Mouse (Mus musculus): ENCODE measurements around the gene Lrrc20. TPM values are rescaled to one million over a fixed set of nuclear protein-coding genes. Genes with fewer than 3 reads are reported as not detected.

Lrrc20 gene
- total RNA-seq, 2 experiments from 2014 or later, result 17.6 to 18.2 TPM

DNA sequence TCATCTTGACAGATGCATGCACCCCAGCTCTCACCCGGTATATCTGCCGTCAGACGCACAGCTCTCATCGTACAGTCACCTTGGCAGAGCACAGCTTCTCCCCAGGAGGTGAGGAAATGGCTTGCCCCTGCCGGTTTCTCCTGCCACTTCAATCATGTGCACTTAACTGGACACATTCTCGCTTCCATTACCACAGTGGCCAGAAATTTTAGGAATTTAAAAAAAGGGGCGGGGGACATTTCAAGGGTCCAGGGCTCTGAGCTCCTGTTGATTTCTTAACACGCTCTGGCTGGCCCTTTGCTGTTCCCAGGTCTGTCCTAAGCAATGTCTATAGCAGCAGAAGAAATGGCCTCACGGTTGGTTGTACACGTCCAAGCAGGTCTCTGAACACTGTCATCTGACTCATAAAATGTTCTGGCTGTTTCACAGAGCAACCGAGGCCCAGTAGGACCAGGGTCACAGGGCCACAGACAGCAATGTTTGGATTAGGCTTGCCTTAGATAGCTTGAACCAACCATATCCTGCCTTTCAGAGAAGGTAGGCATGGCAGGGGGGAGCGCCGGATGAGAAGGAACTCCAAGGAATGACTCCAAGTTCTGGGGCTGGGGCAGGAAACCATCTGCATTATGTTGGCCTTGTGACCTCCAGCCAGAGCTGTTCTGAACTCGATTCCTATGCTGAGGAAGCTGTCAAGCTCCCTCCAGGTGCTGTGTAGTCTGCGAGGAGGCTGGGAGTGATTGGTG lies 151.8 kb downstream of the Lrrc20 start:
- no peak for TF ChIP-seq CTCF (IDR thresholded peaks at IDR 0.05)
- H3K27ac ChIP-seq, result no peak overlapping the region
- intact Hi-C loops (cut with DNase I), result no loop called here
- H3K4me3 ChIP-seq, result no peak overlapping the region
- DNase-seq (ENCODE audit: extremely low spot score in 1 of 2, low spot score in 2 of 2), result no peak

GRCm38 (mm10) chr10:61627938-61628250 lies 152.3 kb downstream of the Lrrc20 start:
- DNase-seq (ENCODE audit: extremely low spot score in 1 of 2, low spot score in 2 of 2), result no peak
- intact Hi-C loops (cut with DNase I), result no loop called here
- Histone ChIP-seq H3K27ac (no peak overlapping the region), H3K4me3 (no peak overlapping the region)
- no peak for TF ChIP-seq CTCF (IDR thresholded peaks at IDR 0.05)

Other genes starting within 250 kb of the Lrrc20 start
- under 1 TPM; 0.20 to 0.30 TPM for gene Adamts14, start 202.4 kb upstream of the Lrrc20 start, total RNA-seq (2021)
- gene Prf1, start 178.0 kb upstream of the Lrrc20 start, total RNA-seq (2021), result not detected
- gene Pald1, start 92.3 kb upstream of the Lrrc20 start, total RNA-seq (2021), result 1 to 10 TPM; 8.1 to 8.3 TPM
- gene Nodal, start 57.8 kb upstream of the Lrrc20 start, total RNA-seq (2021), result not detected
- 10 to 100 TPM; 45.2 to 47.5 TPM for gene Eif4ebp2, start 23.1 kb upstream of the Lrrc20 start, total RNA-seq (2021)
- 1 to 10 TPM; 1.9 to 2.2 TPM for gene Npffr1, start 119.7 kb downstream of the Lrrc20 start, total RNA-seq (2021)
- gene Ppa1, start 172.8 kb downstream of the Lrrc20 start, total RNA-seq (2021), result 100 to 1,000 TPM; 100 to 115 TPM
- gene Sar1a, start 204.5 kb downstream of the Lrrc20 start, total RNA-seq (2021), result 100 to 1,000 TPM; 122 to 126 TPM
- gene Tysnd1, start 219.7 kb downstream of the Lrrc20 start, total RNA-seq (2021), result 10 to 100 TPM; 22.7 to 23.3 TPM
- 10 to 100 TPM in 1 of 2 experiments, 1 to 10 TPM in 1; 6.7 to 10.3 TPM for gene Aifm2, start 239.5 kb downstream of the Lrrc20 start, total RNA-seq (2021)

All from left cerebral cortex, adult 2 months (tissue).